Mouse (Mus musculus) liver, embryonic 12.5 days (tissue): Measurements from ENCODE around the gene Adgrl3. TPM values are rescaled to one million over a fixed set of nuclear protein-coding genes. Genes with fewer than 3 reads are reported as not detected.

Experiments used
- ATAC-seq: fragments of 200-750 bp; cut with Nextera tagmentation; 2 replicates; pipeline ENCODE4 v1.8.0; 2017; ENCODE audit warnings: moderate number of reproducible peaks, mild to moderate bottlenecking, moderate library complexity
- H3K27ac ChIP-seq: fragments of 300-500 bp; sonication (generic); 2 replicates; pipeline ENCODE4 v1.5.1; 2016; ENCODE audit warnings: mild to moderate bottlenecking
- H3K27me3 ChIP-seq: fragments of 300-500 bp; sonication (generic); replicated peaks from 2 replicates; pipeline ENCODE4 v1.6.1; 2016; ENCODE audit warnings: mild to moderate bottlenecking, moderate library complexity
- H3K36me3 ChIP-seq: fragments of 300-500 bp; sonication (generic); 2 replicates; pipeline ENCODE4 v1.6.1; 2016; ENCODE audit warnings: mild to moderate bottlenecking, moderate library complexity
- H3K4me1 ChIP-seq: fragments of 300-500 bp; sonication (generic); 2 replicates; pipeline ENCODE4 v1.6.1; 2016
- H3K4me2 ChIP-seq: fragments of 300-500 bp; sonication (generic); 2 replicates; pipeline ENCODE4 v1.6.1; 2016; ENCODE audit warnings: mild to moderate bottlenecking, moderate library complexity
- H3K4me3 ChIP-seq: fragments of 300-500 bp; sonication (generic); 2 replicates; pipeline ENCODE4 v1.5.1; 2016; ENCODE audit warnings: mild to moderate bottlenecking, moderate library complexity
- H3K9ac ChIP-seq: fragments of 300-500 bp; sonication (generic); 2 replicates; pipeline ENCODE4 v1.6.1; 2016; ENCODE audit warnings: mild to moderate bottlenecking, moderate library complexity
- H3K9me3 ChIP-seq: fragments of 300-500 bp; sonication (generic); replicated peaks from 2 replicates; pipeline ENCODE4 v1.6.1; 2016; ENCODE audit warnings: mild to moderate bottlenecking, moderate library complexity
- WGBS: fragments of 180-500 bp; shearing (Covaris S2); methylation state at CpG from one replicate; pipeline ENCODE4 v1.1.7; 2016; ENCODE audit not compliant: insufficient replicate concordance; 5-methylcytosine and 5-hydroxymethylcytosine counted together
- polyA plus RNA-seq: library from polyadenylated mRNA; unstranded; fragments of >200 nt; fragmentation: Nextera tagmentation; extraction: Ambion mirVana; gene quantifications from 2 replicates; pipeline ENCODE4 v1.2.1, GENCODE M21; 2016

Adgrl3 gene
- polyA plus RNA-seq, 1 experiment from 2014 or later, result 4.1 TPM

GRCm38 (mm10) chr5:81755711-81756110, 735.8 kb downstream of the Adgrl3 start:
- no peak overlapping the region for H3K4me2 ChIP-seq
- H3K27me3 ChIP-seq, result no peaks in the 10 kb centered on the region
- no peaks in the 10 kb centered on the region for H3K9me3 ChIP-seq
- no peak overlapping the region for H3K27ac ChIP-seq
- H3K4me3 ChIP-seq, result no peak overlapping the region
- 74% methylated on average over 2 of the region's 2 CpGs for WGBS
- H3K4me1 ChIP-seq, result no peaks in the 10 kb centered on the region
- no peak overlapping the region for H3K9ac ChIP-seq
- no peaks in the 10 kb centered on the region for H3K36me3 ChIP-seq
- ATAC-seq, result no peak

- Histone ChIP-seq H3K36me3 (no peaks in the 10 kb centered on the region), H3K9me3 (no peaks in the 10 kb centered on the region), H3K27ac (no peak overlapping the region), H3K9ac (no peak overlapping the region), H3K4me3 (no peak overlapping the region), H3K4me2 (no peak overlapping the region), H3K4me1 (no peaks in the 10 kb centered on the region), H3K27me3 (no peaks in the 10 kb centered on the region)
- 72% methylated on average over 7 of the region's 7 CpGs for WGBS
- ATAC-seq, result no peak
Observed at GRCm38 (mm10) chr5:81757093-81757725, 737.3 kb downstream of the Adgrl3 start.

DNA sequence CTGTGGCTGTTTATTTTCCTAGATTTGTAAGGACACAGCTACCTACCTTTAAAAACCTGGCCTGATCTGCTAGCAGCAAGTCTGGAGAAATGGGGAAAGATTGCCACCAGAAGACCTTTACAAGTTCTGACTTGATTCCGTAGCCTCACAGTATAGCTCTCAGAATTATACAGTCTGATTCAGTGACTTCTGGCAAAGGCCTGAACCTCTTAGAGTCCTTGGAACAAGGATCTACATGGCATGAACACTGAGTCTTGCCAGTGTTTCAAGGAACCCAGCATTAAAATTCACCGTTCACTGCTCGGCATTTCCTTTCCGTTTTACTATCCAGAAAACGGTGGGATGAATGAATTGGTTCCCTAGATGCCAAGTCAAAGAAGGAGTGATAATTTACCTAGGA, 756.3 kb downstream of the Adgrl3 start:
- no peaks in the 10 kb centered on the region for H3K4me1 ChIP-seq
- no peaks in the 10 kb centered on the region for H3K36me3 ChIP-seq
- ATAC-seq, result no peak
- no peak overlapping the region for H3K4me2 ChIP-seq
- 83% methylated on average over 5 of the region's 5 CpGs for WGBS
- no peaks in the 10 kb centered on the region for H3K27me3 ChIP-seq
- H3K27ac ChIP-seq, result no peak overlapping the region
- no peak overlapping the region for H3K9ac ChIP-seq
- H3K4me3 ChIP-seq, result no peak overlapping the region
- no peaks in the 10 kb centered on the region for H3K9me3 ChIP-seq

GRCm38 (mm10) chr5:81776746-81777145, 756.8 kb downstream of the Adgrl3 start:
- Histone ChIP-seq H3K4me1 (no peaks in the 10 kb centered on the region), H3K4me3 (no peak overlapping the region), H3K36me3 (no peaks in the 10 kb centered on the region), H3K27ac (no peak overlapping the region), H3K4me2 (no peak overlapping the region), H3K9ac (no peak overlapping the region), H3K27me3 (no peaks in the 10 kb centered on the region), H3K9me3 (no peaks in the 10 kb centered on the region)
- no peak for ATAC-seq
- 67% methylated on average over 5 of the region's 5 CpGs for WGBS

GRCm38 (mm10) chr5:81784770-81785169, 764.8 kb downstream of the Adgrl3 start:
- Histone ChIP-seq H3K4me1 (no peaks in the 10 kb centered on the region), H3K4me2 (no peak overlapping the region), H3K36me3 (no peaks in the 10 kb centered on the region), H3K27me3 (no peaks in the 10 kb centered on the region), H3K4me3 (no peak overlapping the region), H3K9me3 (no peaks in the 10 kb centered on the region), H3K27ac (no peak overlapping the region), H3K9ac (no peak overlapping the region)
- 82% methylated on average over 8 of the region's 8 CpGs for WGBS
- ATAC-seq, result no peak

- no peak overlapping the region for H3K9ac ChIP-seq
- no peaks in the 10 kb centered on the region for H3K36me3 ChIP-seq
- H3K4me3 ChIP-seq, result no peak overlapping the region
- H3K27me3 ChIP-seq, result no peaks in the 10 kb centered on the region
- no peaks in the 10 kb centered on the region for H3K4me1 ChIP-seq
- H3K9me3 ChIP-seq, result 0 out of 2 replicates have a peak, but pooled peaks cover 5% of the 10 kb centered on the region
- ATAC-seq, result no peak
- H3K27ac ChIP-seq, result no peak overlapping the region
- 73% methylated on average over 1 of the region's 1 CpGs for WGBS
- no peak overlapping the region for H3K4me2 ChIP-seq
Observed at GRCm38 (mm10) chr5:81790710-81791109, 770.8 kb downstream of the Adgrl3 start.

- Histone ChIP-seq H3K9me3 (0 out of 2 replicates have a peak, but pooled peaks cover 5% of the 10 kb centered on the region), H3K4me3 (no peak overlapping the region), H3K4me2 (no peak overlapping the region), H3K9ac (no peak overlapping the region), H3K4me1 (no peaks in the 10 kb centered on the region), H3K27ac (no peak overlapping the region), H3K36me3 (no peaks in the 10 kb centered on the region), H3K27me3 (no peaks in the 10 kb centered on the region)
- 81% methylated on average over 9 of the region's 9 CpGs for WGBS
- no peak for ATAC-seq
Observed at GRCm38 (mm10) chr5:81794125-81794524, 774.2 kb downstream of the Adgrl3 start.

DNA sequence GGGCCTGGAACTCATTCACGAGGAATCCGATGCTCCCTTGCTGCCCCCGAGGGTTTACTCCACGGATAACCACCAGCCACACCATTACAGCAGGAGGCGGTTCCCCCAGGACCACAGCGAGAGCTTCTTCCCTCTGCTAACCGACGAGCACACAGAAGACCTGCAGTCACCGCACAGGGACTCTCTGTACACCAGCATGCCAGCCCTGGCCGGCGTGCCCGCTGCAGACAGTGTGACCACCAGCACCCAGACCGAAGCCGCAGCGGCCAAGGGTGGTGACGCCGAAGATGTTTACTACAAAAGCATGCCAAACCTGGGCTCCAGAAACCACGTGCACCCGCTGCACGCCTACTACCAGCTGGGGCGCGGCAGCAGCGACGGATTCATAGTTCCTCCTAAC, 774.7 kb downstream of the Adgrl3 start:
- no peak overlapping the region for H3K4me2 ChIP-seq
- 0 out of 2 replicates have a peak, but pooled peaks cover 5% of the 10 kb centered on the region for H3K9me3 ChIP-seq
- no peak overlapping the region for H3K4me3 ChIP-seq
- no peaks in the 10 kb centered on the region for H3K36me3 ChIP-seq
- WGBS, result 69% methylated on average over 24 of the region's 24 CpGs
- H3K4me1 ChIP-seq, result no peaks in the 10 kb centered on the region
- no peak overlapping the region for H3K27ac ChIP-seq
- no peak for ATAC-seq
- no peak overlapping the region for H3K9ac ChIP-seq
- no peaks in the 10 kb centered on the region for H3K27me3 ChIP-seq

GRCm38 (mm10) chr5:81796128-81796527, 776.2 kb downstream of the Adgrl3 start:
- H3K4me1 ChIP-seq, result no peaks in the 10 kb centered on the region
- WGBS, result 63% methylated on average over 4 of the region's 4 CpGs
- no peak overlapping the region for H3K4me3 ChIP-seq
- H3K9ac ChIP-seq, result no peak overlapping the region
- H3K27ac ChIP-seq, result no peak overlapping the region
- no peak for ATAC-seq
- no peaks in the 10 kb centered on the region for H3K27me3 ChIP-seq
- no peaks in the 10 kb centered on the region for H3K36me3 ChIP-seq
- H3K4me2 ChIP-seq, result no peak overlapping the region
- 0 out of 2 replicates have a peak, but pooled peaks cover 5% of the 10 kb centered on the region for H3K9me3 ChIP-seq

DNA sequence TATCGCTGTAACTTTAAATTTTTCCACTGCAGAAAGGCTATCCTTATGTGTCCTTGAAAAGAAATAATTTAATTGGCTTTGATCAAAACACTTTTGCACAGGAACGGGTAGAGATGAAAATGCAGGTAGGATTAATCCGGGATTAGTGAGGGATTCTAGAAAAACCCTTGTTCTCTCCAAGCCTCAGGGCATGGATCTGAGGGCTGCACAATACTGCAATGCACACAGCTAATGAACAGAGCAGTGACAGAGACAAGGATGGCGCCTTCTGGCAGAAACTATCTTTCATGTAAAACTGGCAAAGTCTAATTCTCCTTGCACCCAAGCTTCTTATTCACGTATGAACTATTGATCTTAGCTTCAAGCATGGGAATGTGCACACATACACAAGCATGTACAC, 791.0 kb downstream of the Adgrl3 start:
- no peak overlapping the region for H3K27ac ChIP-seq
- H3K4me2 ChIP-seq, result no peak overlapping the region
- H3K36me3 ChIP-seq, result no peaks in the 10 kb centered on the region
- WGBS, result 72% methylated on average over 5 of the region's 5 CpGs
- no peaks in the 10 kb centered on the region for H3K4me1 ChIP-seq
- no peak for ATAC-seq
- H3K9ac ChIP-seq, result no peak overlapping the region
- H3K27me3 ChIP-seq, result no peaks in the 10 kb centered on the region
- H3K9me3 ChIP-seq, result no peaks in the 10 kb centered on the region
- H3K4me3 ChIP-seq, result no peak overlapping the region

DNA sequence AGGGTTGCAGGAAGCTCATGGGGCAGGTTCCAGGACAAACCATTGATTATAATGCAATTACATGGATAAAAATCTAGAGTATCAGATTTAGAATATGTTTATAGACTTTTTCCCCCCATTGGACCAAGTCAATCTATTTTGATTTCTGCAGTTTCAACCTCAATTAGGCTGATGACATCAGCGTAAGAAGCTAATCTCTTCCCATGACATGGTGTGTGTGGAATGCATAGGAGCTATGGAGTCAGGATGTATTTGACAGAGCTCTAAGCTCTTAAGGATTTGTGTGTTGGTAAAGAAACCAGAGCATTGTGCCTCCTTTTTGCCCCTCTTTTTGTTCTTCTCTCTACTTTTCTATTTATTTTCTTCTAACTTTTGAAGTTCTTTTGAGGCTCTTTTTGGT, 812.1 kb downstream of the Adgrl3 start:
- no peak overlapping the region for H3K27ac ChIP-seq
- H3K9me3 ChIP-seq, result no peaks in the 10 kb centered on the region
- H3K27me3 ChIP-seq, result no peaks in the 10 kb centered on the region
- WGBS, result 77% methylated on average over 1 of the region's 1 CpGs
- H3K4me2 ChIP-seq, result no peak overlapping the region
- H3K9ac ChIP-seq, result no peak overlapping the region
- H3K36me3 ChIP-seq, result no peaks in the 10 kb centered on the region
- no peak for ATAC-seq
- H3K4me3 ChIP-seq, result no peak overlapping the region
- H3K4me1 ChIP-seq, result no peaks in the 10 kb centered on the region

GRCm38 (mm10) chr5:81832679-81833078, 812.7 kb downstream of the Adgrl3 start:
- Histone ChIP-seq H3K27ac (no peak overlapping the region), H3K4me2 (no peak overlapping the region), H3K36me3 (no peaks in the 10 kb centered on the region), H3K4me3 (no peak overlapping the region), H3K27me3 (no peaks in the 10 kb centered on the region), H3K9ac (no peak overlapping the region), H3K9me3 (no peaks in the 10 kb centered on the region), H3K4me1 (no peaks in the 10 kb centered on the region)
- 62% methylated on average over 2 of the region's 2 CpGs for WGBS
- no peak for ATAC-seq

GRCm38 (mm10) chr5:81837860-81838259, 817.9 kb downstream of the Adgrl3 start:
- ATAC-seq, result no peak
- Histone ChIP-seq H3K27me3 (no peaks in the 10 kb centered on the region), H3K4me2 (no peak overlapping the region), H3K27ac (no peak overlapping the region), H3K9me3 (no peaks in the 10 kb centered on the region), H3K9ac (no peak overlapping the region), H3K36me3 (no peaks in the 10 kb centered on the region), H3K4me3 (no peak overlapping the region), H3K4me1 (no peaks in the 10 kb centered on the region)
- 81% methylated on average over 2 of the region's 2 CpGs for WGBS
